Mouse (Mus musculus) spleen, adult 2 months (tissue): ENCODE results near the gene 4930544D05Rik. TPM values are rescaled to one million over a fixed set of nuclear protein-coding genes. Genes with fewer than 3 reads are reported as not detected.

Experiments used
- DNase-seq, 2 experiments: peaks; one replicate each; pipeline versions ENCODE4 v3.0.0 to v3.0.0-alpha.2; 2012 to 2021; ENCODE audit warnings: low spot score in 2 of 2, low read depth in 1 of 2
- H3K27ac ChIP-seq: fragments of 200-500 bp; 2 replicates; pipeline ENCODE4 v1.5.1; 2012; ENCODE audit warnings: low read length, inconsistent platforms; ENCODE audit not compliant: insufficient read depth
- H3K27me3 ChIP-seq: fragments of 200-500 bp; 2 replicates; pipeline ENCODE4 v1.6.1; 2012; ENCODE audit warnings: mild to moderate bottlenecking, moderate library complexity, low read length, inconsistent platforms; ENCODE audit not compliant: control insufficient read depth, insufficient read depth
- H3K36me3 ChIP-seq: fragments of 200-500 bp; 2 replicates; pipeline ENCODE4 v1.6.1; 2012; ENCODE audit warnings: mild to moderate bottlenecking, low read length, inconsistent platforms; ENCODE audit not compliant: control insufficient read depth, insufficient read depth
- H3K4me1 ChIP-seq: fragments of 200-500 bp; 2 replicates; pipeline ENCODE4 v1.6.1; 2011; ENCODE audit warnings: inconsistent platforms; ENCODE audit not compliant: control insufficient read depth, insufficient read depth, insufficient read length
- H3K4me3 ChIP-seq: fragments of 200-500 bp; 2 replicates; pipeline ENCODE4 v1.5.1; 2011; ENCODE audit warnings: mild to moderate bottlenecking, inconsistent platforms; ENCODE audit not compliant: insufficient read depth, insufficient read length; ENCODE audit errors: extremely low read depth
- CTCF ChIP-seq: fragments of 200-500 bp; IDR thresholded peaks from 2 replicates; pipeline ENCODE4 v1.5.1; 2011; ENCODE audit warnings: mild to moderate bottlenecking, inconsistent platforms; ENCODE audit not compliant: insufficient read depth, insufficient read length, insufficient replicate concordance; ENCODE audit errors: extremely low read depth
- POLR2A ChIP-seq: fragments of 200-500 bp; IDR thresholded peaks from 2 replicates; pipeline ENCODE4 v1.6.1; 2011; ENCODE audit warnings: low read depth, low read length, inconsistent platforms
- WGBS: fragments of 180-500 bp; shearing (Covaris S2); methylation state at CpG from one replicate; pipeline ENCODE4 v1.1.7; 2018; 5-methylcytosine and 5-hydroxymethylcytosine counted together
- polyA plus RNA-seq: library from polyadenylated mRNA; depleted of rRNA; stranded (reverse); fragments of >200 nt; gene quantifications from 2 replicates; pipeline ENCODE4 v1.2.3, GENCODE M21; 2012

The 4930544D05Rik gene
- polyA plus RNA-seq, 1 experiment, result not detected

- no peaks in the 10 kb centered on the region for H3K27me3 ChIP-seq
- H3K36me3 ChIP-seq, result peaks cover 2% of the 10 kb centered on the region; the same call in 1 of the 2 replicates
- peaks cover 19% of the 10 kb centered on the region; the same call in 1 of the 2 replicates for H3K4me1 ChIP-seq
- TF ChIP-seq CTCF (no peak), POLR2A (no peak)
- no peak overlapping the region for H3K4me3 ChIP-seq
- peak overlapping the region; percentile 31 for H3K27ac ChIP-seq
- WGBS, result 38% methylated on average over 6 of the region's 6 CpGs
- DNase-seq, result no peak
These were observed 18.3 kb upstream of the 4930544D05Rik start for GRCm38 (mm10) chr11:70597301-70597700.

- Histone ChIP-seq H3K4me3 (no peak overlapping the region), H3K27me3 (no peaks in the 10 kb centered on the region), H3K4me1 (peaks cover 19% of the 10 kb centered on the region; the same call in 1 of the 2 replicates), H3K36me3 (peaks cover 2% of the 10 kb centered on the region; the same call in 1 of the 2 replicates), H3K27ac (no peak overlapping the region)
- TF ChIP-seq POLR2A (no peak), CTCF (no peak)
- 65% methylated on average over 9 of the region's 9 CpGs for whole genome bisulfite sequencing
- DNase-seq, result no peak
These were observed 17.1 kb upstream of the 4930544D05Rik start for GRCm38 (mm10) chr11:70598451-70598953.

- Histone ChIP-seq H3K4me3 (no peak overlapping the region), H3K27ac (no peak overlapping the region), H3K4me1 (no peaks in the 10 kb centered on the region), H3K27me3 (no peaks in the 10 kb centered on the region), H3K36me3 (peaks cover 33% of the 10 kb centered on the region)
- WGBS, result 69% methylated on average over 14 of the region's 14 CpGs
- no peak for TF ChIP-seq POLR2A
- TF ChIP-seq CTCF, result peak; percentile 88; the same call in 1 of the 2 replicates
- peak in 1 of 2 experiments; percentile 73 for DNase-seq
These were observed 10.6 kb upstream of the 4930544D05Rik start for GRCm38 (mm10) chr11:70605024-70605566.

GRCm38 (mm10) chr11:70606717-70607116 lies 8.9 kb upstream of the 4930544D05Rik start:
- WGBS, result 95% methylated on average over 12 of the region's 12 CpGs
- Histone ChIP-seq H3K27ac (no peak overlapping the region), H3K4me3 (no peak overlapping the region), H3K4me1 (no peaks in the 10 kb centered on the region), H3K36me3 (peaks cover 34% of the 10 kb centered on the region), H3K27me3 (no peaks in the 10 kb centered on the region)
- no peak for DNase-seq
- no peak for TF ChIP-seq POLR2A
- TF ChIP-seq CTCF, result no peak

GRCm38 (mm10) chr11:70607611-70608010 lies 8.0 kb upstream of the 4930544D05Rik start:
- TF ChIP-seq POLR2A (no peak), CTCF (no peak)
- H3K27me3 ChIP-seq, result no peaks in the 10 kb centered on the region
- H3K4me1 ChIP-seq, result no peaks in the 10 kb centered on the region
- H3K36me3 ChIP-seq, result peaks cover 39% of the 10 kb centered on the region
- no peak overlapping the region for H3K27ac ChIP-seq
- DNase-seq, result no peak
- H3K4me3 ChIP-seq, result no peak overlapping the region
- WGBS, result 87% methylated on average over 9 of the region's 9 CpGs

GRCm38 (mm10) chr11:70608381-70609066 lies 7.1 kb upstream of the 4930544D05Rik start:
- TF ChIP-seq CTCF, result peak; percentile 19; the same call in 1 of the 2 replicates
- no peak for TF ChIP-seq POLR2A
- WGBS, result 92% methylated on average over 26 of the region's 26 CpGs
- H3K36me3 ChIP-seq, result peaks cover 42% of the 10 kb centered on the region
- H3K4me1 ChIP-seq, result no peaks in the 10 kb centered on the region
- H3K27ac ChIP-seq, result no peak overlapping the region
- no peak overlapping the region for H3K4me3 ChIP-seq
- H3K27me3 ChIP-seq, result no peaks in the 10 kb centered on the region
- peak in 1 of 2 experiments; percentile 30 for DNase-seq
